Mouse (Mus musculus): ENCODE measurements around the gene Ube2o.

GRCm38 (mm10) chr11:116574982-116575381 lies 6.3 kb downstream of the Ube2o start:
- TF ChIP-seq CTCF (IDR thresholded peaks at IDR 0.05; ENCODE audit: low read depth, low read length) (no peak), TAL1 (conservative IDR thresholded peaks at IDR 0.05; ENCODE audit: low read depth, low read length) (no peak), GATA1 (IDR thresholded peaks at IDR 0.05; ENCODE audit: borderline replicate concordance, low read length) (no peak), POLR2AphosphoS5 (IDR thresholded peaks at IDR 0.05; ENCODE audit: insufficient replicate concordance, low read depth, low read length) (no peak), GATA2 (IDR thresholded peaks at IDR 0.05; ENCODE audit: borderline replicate concordance, low read depth, low read length) (no peak)

Measured in G1E (cell line).